Mouse (Mus musculus) bone marrow, adult 2 months (tissue): Measurements from ENCODE around the gene Olfr295.

Source experiments
- CTCF ChIP-seq: fragments of 200-500 bp; IDR thresholded peaks from 2 replicates; pipeline ENCODE4 v1.5.1; 2011; ENCODE audit warnings: low read length, control low read depth; ENCODE audit not compliant: control insufficient read depth, insufficient read depth
- POLR2A ChIP-seq: fragments of 200-500 bp; IDR thresholded peaks from 2 replicates; pipeline ENCODE4 v1.6.1; 2011; ENCODE audit warnings: low read depth, mild to moderate bottlenecking, control low read depth, low read length, borderline replicate concordance; ENCODE audit not compliant: control insufficient read depth

- TF ChIP-seq CTCF (no peak), POLR2A (no peak)
Observed at GRCm38 (mm10) chr7:86616543-86616942, 32.9 kb downstream of the Olfr295 start, which contains the start of gene Olfr294.
